Mouse (Mus musculus) stomach, postnatal 0 days (tissue): ENCODE results near the gene Frmd4b. TPM values are rescaled to one million over a fixed set of nuclear protein-coding genes. Genes with fewer than 3 reads are reported as not detected.
"Not testable (repeated sequence)": the region's sequence is repeated elsewhere in the genome, so short reads cannot be mapped to it uniquely, and the experiment has no call there.

ENCODE experiments used
- ATAC-seq: fragments of 200-750 bp; cut with Nextera tagmentation; 2 replicates; pipeline ENCODE4 v1.8.0; 2017; ENCODE audit not compliant: low FRiP score, low TSS enrichment
- DNase-seq: peaks from one replicate; pipeline ENCODE4 v3.0.0-alpha.2; 2016; ENCODE audit warnings: low spot score
- H3K27ac ChIP-seq: fragments of 300-500 bp; sonication (generic); replicated peaks from 2 replicates; pipeline ENCODE4 v1.5.1; 2014; ENCODE audit warnings: mild to moderate bottlenecking, control low read depth
- H3K27me3 ChIP-seq: fragments of 300-500 bp; sonication (generic); 2 replicates; pipeline ENCODE4 v1.6.1; 2014; ENCODE audit warnings: low read length; ENCODE audit not compliant: control insufficient read depth, insufficient read depth
- H3K36me3 ChIP-seq: fragments of 300-500 bp; sonication (generic); 2 replicates; pipeline ENCODE4 v1.6.1; 2014; ENCODE audit warnings: low read length, mixed read lengths; ENCODE audit not compliant: control insufficient read depth, insufficient read depth
- H3K4me1 ChIP-seq: fragments of 300-500 bp; sonication (generic); replicated peaks from 2 replicates; pipeline ENCODE4 v1.6.1; 2014; ENCODE audit warnings: antibody characterized with exemption; ENCODE audit not compliant: control insufficient read depth, insufficient read depth
- H3K4me2 ChIP-seq: fragments of 300-500 bp; sonication (generic); replicated peaks from 2 replicates; pipeline ENCODE4 v1.6.1; 2014; ENCODE audit warnings: low read depth, mild to moderate bottlenecking, control low read depth, moderate library complexity
- H3K4me3 ChIP-seq: fragments of 300-500 bp; sonication (generic); 2 replicates; pipeline ENCODE4 v1.5.1; 2014; ENCODE audit warnings: low read depth, low read length, control low read depth
- H3K9ac ChIP-seq: fragments of 300-500 bp; sonication (generic); 2 replicates; pipeline ENCODE4 v1.6.1; 2014; ENCODE audit warnings: mild to moderate bottlenecking, low read length, control low read depth, mixed read lengths
- H3K9me3 ChIP-seq: fragments of 300-500 bp; sonication (generic); 2 replicates; pipeline ENCODE4 v1.6.1; 2016; ENCODE audit warnings: low read length; ENCODE audit not compliant: control insufficient read depth
- CTCF ChIP-seq: IDR thresholded peaks from 2 replicates; pipeline ENCODE4 v1.5.1; 2016; ENCODE audit warnings: antibody characterized with exemption, low read depth, mild to moderate bottlenecking, moderate library complexity
- EP300 ChIP-seq: optimal IDR thresholded peaks from 2 replicates; pipeline ENCODE3; 2016; ENCODE audit warnings: antibody characterized with exemption
- WGBS: fragments of 180-500 bp; shearing (Covaris S2); extraction: QIAGEN DNeasy Blood & Tissue Kit; methylation state at CpG from one replicate; pipeline ENCODE4 v1.1.7; 2014; 5-methylcytosine and 5-hydroxymethylcytosine counted together
- polyA plus RNA-seq: library from polyadenylated mRNA; unstranded; fragments of >200 nt; fragmentation: Nextera tagmentation; extraction: Ambion mirVana; gene quantifications from 2 replicates; pipeline ENCODE4 v1.2.1, GENCODE M21; 2015

The Frmd4b gene
- polyA plus RNA-seq, 1 experiment from 2014 or later = 11.2 TPM

- no peak for DNase-seq
- TF ChIP-seq EP300 (no peak), CTCF (no peak)
Observed at GRCm38 (mm10) chr6:97269596-97269995, 347.7 kb downstream of the Frmd4b start.

GRCm38 (mm10) chr6:97267132-97267531, 350.2 kb downstream of the Frmd4b start:
- no peak for TF ChIP-seq CTCF
- H3K9me3 ChIP-seq = no peaks in the 10 kb centered on the region
- no peak overlapping the region for H3K4me2 ChIP-seq
- no peaks in the 10 kb centered on the region for H3K36me3 ChIP-seq
- WGBS = 73% methylated on average over 2 of the region's 2 CpGs
- ATAC-seq = no peak
- no peak overlapping the region for H3K4me3 ChIP-seq
- no peaks in the 10 kb centered on the region for H3K4me1 ChIP-seq
- H3K27ac ChIP-seq = no peak overlapping the region
- no peaks in the 10 kb centered on the region for H3K27me3 ChIP-seq
- DNase-seq = no peak
- H3K9ac ChIP-seq = no peak overlapping the region

More at GRCm38 (mm10) chr6:97269596-97269995, 347.7 kb downstream of the Frmd4b start:
- Histone ChIP-seq H3K9ac (no peak overlapping the region), H3K9me3 (no peaks in the 10 kb centered on the region), H3K4me1 (no peaks in the 10 kb centered on the region), H3K4me2 (no peak overlapping the region), H3K4me3 (no peak overlapping the region), H3K36me3 (no peaks in the 10 kb centered on the region), H3K27me3 (no peaks in the 10 kb centered on the region), H3K27ac (no peak overlapping the region)
- no peak for ATAC-seq
- WGBS = 72% methylated on average over 11 of the region's 11 CpGs

- WGBS = 68% methylated on average over 4 of the region's 4 CpGs
- TF ChIP-seq EP300 (no peak), CTCF (no peak)
- Histone ChIP-seq H3K4me3 (no peak overlapping the region), H3K36me3 (no peaks in the 10 kb centered on the region), H3K4me2 (no peak overlapping the region), H3K9ac (no peak overlapping the region), H3K9me3 (no peaks in the 10 kb centered on the region), H3K27ac (no peak overlapping the region), H3K27me3 (no peaks in the 10 kb centered on the region), H3K4me1 (no peaks in the 10 kb centered on the region)
- DNase-seq (no peak), ATAC-seq (no peak)
Observed at GRCm38 (mm10) chr6:97266661-97267060, 350.7 kb downstream of the Frmd4b start.

GRCm38 (mm10) chr6:97265705-97266104, 351.6 kb downstream of the Frmd4b start:
- no peaks in the 10 kb centered on the region for H3K9me3 ChIP-seq
- ATAC-seq (no peak), DNase-seq (no peak)
- no peak overlapping the region for H3K4me2 ChIP-seq
- no peaks in the 10 kb centered on the region for H3K36me3 ChIP-seq
- no peak overlapping the region for H3K4me3 ChIP-seq
- no peaks in the 10 kb centered on the region for H3K4me1 ChIP-seq
- no peaks in the 10 kb centered on the region for H3K27me3 ChIP-seq
- no peak overlapping the region for H3K27ac ChIP-seq
- TF ChIP-seq EP300 (no peak), CTCF (no peak)
- 53% methylated on average over 3 of the region's 3 CpGs for WGBS
- H3K9ac ChIP-seq = no peak overlapping the region

- H3K27ac ChIP-seq = no peak overlapping the region
- H3K4me2 ChIP-seq = no peak overlapping the region
- TF ChIP-seq CTCF (no peak), EP300 (no peak)
- no peaks in the 10 kb centered on the region for H3K27me3 ChIP-seq
- no peak overlapping the region for H3K4me3 ChIP-seq
- ATAC-seq (no peak), DNase-seq (no peak)
- H3K9ac ChIP-seq = no peak overlapping the region
- no peaks in the 10 kb centered on the region for H3K4me1 ChIP-seq
- 62% methylated on average over 8 of the region's 8 CpGs for WGBS
- H3K9me3 ChIP-seq = no peaks in the 10 kb centered on the region
- no peaks in the 10 kb centered on the region for H3K36me3 ChIP-seq
Observed at GRCm38 (mm10) chr6:97265240-97265639, 352.1 kb downstream of the Frmd4b start.

GRCm38 (mm10) chr6:97263750-97264149, 353.6 kb downstream of the Frmd4b start:
- H3K4me2 ChIP-seq, H3K4me1 ChIP-seq, DNase-seq, ATAC-seq, H3K27ac ChIP-seq, H3K27me3 ChIP-seq, H3K9ac ChIP-seq, H3K36me3 ChIP-seq, H3K9me3 ChIP-seq, H3K4me3 ChIP-seq: not testable (repeated sequence)
- TF ChIP-seq CTCF = peak; percentile 43
